Mouse (Mus musculus) subcutaneous adipose tissue, adult 2 months (tissue): Measurements from ENCODE around the gene Rsrc1. TPM values are rescaled to one million over a fixed set of nuclear protein-coding genes. Genes with fewer than 3 reads are reported as not detected.

Experiments
- polyA plus RNA-seq: library from polyadenylated mRNA; depleted of rRNA; stranded (reverse); fragments of >200 nt; gene quantifications from 2 replicates; pipeline ENCODE4 v1.2.3, GENCODE M21; 2012; ENCODE audit warnings: low replicate concordance; rRNA removed

The Rsrc1 gene
- 3.5 and 6.5 TPM in 2 replicates for polyA plus RNA-seq

GRCm38 (mm10) chr3:66981101-66981661 lies at the start of gene Rsrc1:
Gene Rsrc1, plus strand, starts transcription at chr3:66981390.

GRCm38 (mm10) chr3:66981706-66982105 lies 516 bp downstream of the Rsrc1 start, which contains the start of gene Shox2:
Gene Shox2, minus strand, starts transcription at chr3:66981771.

GRCm38 (mm10) chr3:67373872-67374271 lies 392.7 kb downstream of the Rsrc1 start, which contains the start of gene Mlf1:
Gene Mlf1, plus strand, starts transcription at chr3:67374097.

GRCm38 (mm10) chr3:67375063-67375462 lies 393.9 kb downstream of the Rsrc1 start, which contains the start of gene Gm17402:
Gene Gm17402, minus strand, starts transcription at chr3:67375163.

Other genes with a start within 250 kb of the Rsrc1 start
- 0.04 and 0.54 TPM in 2 replicates for gene Shox2, start 381 bp downstream of the Rsrc1 start, polyA plus RNA-seq